Mouse (Mus musculus): ENCODE results near the gene Dab2ip. TPM values are rescaled to one million over a fixed set of nuclear protein-coding genes. Genes with fewer than 3 reads are reported as not detected.

The Dab2ip gene
- total and polyA plus RNA-seq, 3 experiments, result 4.0 to 9.9 TPM; not detected in 1

- DNase-seq (ENCODE audit: low read depth, low spot score), result no peak
- H3K27me3 ChIP-seq (ENCODE audit: control insufficient read depth in 1 of 2, insufficient read depth in 2 of 2, low read length in 2 of 2), result peaks cover 4 to 8% of the 10 kb centered on the region in 2 experiments; a peak in 2 of 4 replicates
- no peak overlapping the region for H3K9ac ChIP-seq (ENCODE audit: control insufficient read depth, low read depth, low read length, poor library complexity, severe bottlenecking)
- TF ChIP-seq ELF1 (IDR thresholded peaks at IDR 0.05; ENCODE audit: low read depth, low read length) (no peak), HCFC1 (IDR thresholded peaks at IDR 0.05; ENCODE audit: low read depth, low read length) (no peak), MYB (IDR thresholded peaks at IDR 0.05; ENCODE audit: low read depth, low read length) (no peak), CHD2 (IDR thresholded peaks at IDR 0.05; ENCODE audit: low read length) (no peak)
- H3K79me2 ChIP-seq (ENCODE audit: control insufficient read depth, insufficient read depth, low read length, poor library complexity), result no peaks in the 10 kb centered on the region
- no peak overlapping the region for H3K27ac ChIP-seq (ENCODE audit: control insufficient read depth, low read depth, low read length)
- no peaks in the 10 kb centered on the region for H3K36me3 ChIP-seq (ENCODE audit: control insufficient read depth in 1 of 2, insufficient read depth in 2 of 2, low read length in 2 of 2)
- no peak overlapping the region for H3K4me3 ChIP-seq (ENCODE audit: control insufficient read depth in 1 of 2, insufficient read depth in 1 of 2, low read depth in 2 of 2, low read length in 2 of 2)
- H3K9me3 ChIP-seq (replicated peaks; ENCODE audit: insufficient read depth, low read length), result no peaks in the 10 kb centered on the region
- H3K4me1 ChIP-seq (ENCODE audit: control insufficient read depth in 1 of 2, insufficient read depth in 2 of 2, low read length in 2 of 2), result no peaks in the 10 kb centered on the region
These were observed 51.3 kb downstream of the Dab2ip start for GRCm38 (mm10) chr2:35609317-35609716.

- no peaks in the 10 kb centered on the region for H3K79me2 ChIP-seq (ENCODE audit: control insufficient read depth, insufficient read depth, low read length, poor library complexity)
- no peak overlapping the region for H3K9ac ChIP-seq (ENCODE audit: control insufficient read depth, low read depth, low read length, poor library complexity, severe bottlenecking)
- H3K36me3 ChIP-seq (ENCODE audit: control insufficient read depth in 1 of 2, insufficient read depth in 2 of 2, low read length in 2 of 2), result no peaks in the 10 kb centered on the region
- H3K4me1 ChIP-seq (ENCODE audit: control insufficient read depth in 1 of 2, insufficient read depth in 2 of 2, low read length in 2 of 2), result no peaks in the 10 kb centered on the region
- no peak overlapping the region for H3K27ac ChIP-seq (ENCODE audit: control insufficient read depth, low read depth, low read length)
- no peak for TF ChIP-seq GABPA (IDR thresholded peaks at IDR 0.05; ENCODE audit: low read depth, low read length)
- TF ChIP-seq RAD21 (IDR thresholded peaks at IDR 0.05; ENCODE audit: low read depth, low read length), result no peak
- TF ChIP-seq USF1 (IDR thresholded peaks at IDR 0.05; ENCODE audit: low read depth, low read length), result peak; percentile 65; the same call in 1 of the 2 replicates
- peaks cover 4 to 8% of the 10 kb centered on the region in 2 experiments; a peak in 2 of 4 replicates for H3K27me3 ChIP-seq (ENCODE audit: control insufficient read depth in 1 of 2, insufficient read depth in 2 of 2, low read length in 2 of 2)
- no peaks in the 10 kb centered on the region for H3K9me3 ChIP-seq (replicated peaks; ENCODE audit: insufficient read depth, low read length)
- no peak overlapping the region for H3K4me3 ChIP-seq (ENCODE audit: control insufficient read depth in 1 of 2, insufficient read depth in 1 of 2, low read depth in 2 of 2, low read length in 2 of 2)
- DNase-seq (ENCODE audit: low read depth, low spot score), result no peak
These were observed 52.3 kb downstream of the Dab2ip start for GRCm38 (mm10) chr2:35610168-35610951.

- Histone ChIP-seq H3K4me1 (ENCODE audit: control insufficient read depth in 1 of 2, insufficient read depth in 2 of 2, low read length in 2 of 2) (no peaks in the 10 kb centered on the region), H3K9ac (ENCODE audit: control insufficient read depth, low read depth, low read length, poor library complexity, severe bottlenecking) (no peak overlapping the region)
These were observed 52.9 kb downstream of the Dab2ip start for GRCm38 (mm10) chr2:35610976-35611375.

More at GRCm38 (mm10) chr2:35610976-35611375, 52.9 kb downstream of the Dab2ip start:
- TF ChIP-seq MXI1 (IDR thresholded peaks at IDR 0.05; ENCODE audit: low read depth, low read length) (no peak), EP300 (IDR thresholded peaks at IDR 0.05; ENCODE audit: low read depth in 1 of 2, low read length in 2 of 2) (no peak), GATA1 (IDR thresholded peaks at IDR 0.05; ENCODE audit: low read depth, low read length) (no peak), TCF12 (IDR thresholded peaks at IDR 0.05; ENCODE audit: low read depth, low read length) (no peak), HCFC1 (IDR thresholded peaks at IDR 0.05; ENCODE audit: low read depth, low read length) (no peak), POLR2AphosphoS5 (IDR thresholded peaks at IDR 0.05; ENCODE audit: borderline replicate concordance, low read depth, low read length) (no peak), E2F4 (IDR thresholded peaks at IDR 0.05; ENCODE audit: borderline replicate concordance, low read depth, low read length) (no peak), MYC (IDR thresholded peaks at IDR 0.05; ENCODE audit: low read depth, low read length) (no peak), RAD21 (IDR thresholded peaks at IDR 0.05; ENCODE audit: low read depth, low read length) (no peak), TAL1 (IDR thresholded peaks at IDR 0.05; ENCODE audit: low read length) (no peak), SMC3 (IDR thresholded peaks at IDR 0.05; ENCODE audit: low read depth, low read length) (no peak), MEF2A (IDR thresholded peaks at IDR 0.05; ENCODE audit: extremely low read depth, insufficient replicate concordance, low read depth, low read length, poor library complexity, severe bottlenecking) (no peak), MAX (IDR thresholded peaks at IDR 0.05; ENCODE audit: low read length) (no peak), ETS1 (IDR thresholded peaks at IDR 0.05; ENCODE audit: low read depth, low read length) (no peak), POLR2A (IDR thresholded peaks at IDR 0.05; ENCODE audit: control insufficient read depth in 1 of 2, insufficient read depth in 1 of 2, low read depth in 1 of 2, low read length in 2 of 2, poor library complexity in 1 of 2) (no peak), SIN3A (IDR thresholded peaks at IDR 0.05; ENCODE audit: low read length) (no peak), MYB (IDR thresholded peaks at IDR 0.05; ENCODE audit: low read depth, low read length) (no peak)
- no peak overlapping the region for H3K4me3 ChIP-seq (ENCODE audit: control insufficient read depth in 1 of 2, insufficient read depth in 1 of 2, low read depth in 2 of 2, low read length in 2 of 2)
- no peak for DNase-seq (ENCODE audit: low read depth, low spot score)
- H3K27me3 ChIP-seq (ENCODE audit: control insufficient read depth in 1 of 2, insufficient read depth in 2 of 2, low read length in 2 of 2), result peaks cover 4 to 8% of the 10 kb centered on the region in 2 experiments; a peak in 2 of 4 replicates
- H3K36me3 ChIP-seq (ENCODE audit: control insufficient read depth in 1 of 2, insufficient read depth in 2 of 2, low read length in 2 of 2), result no peaks in the 10 kb centered on the region
- no peak overlapping the region for H3K27ac ChIP-seq (ENCODE audit: control insufficient read depth, low read depth, low read length)
- no peaks in the 10 kb centered on the region for H3K9me3 ChIP-seq (replicated peaks; ENCODE audit: insufficient read depth, low read length)
- H3K79me2 ChIP-seq (ENCODE audit: control insufficient read depth, insufficient read depth, low read length, poor library complexity), result no peaks in the 10 kb centered on the region
